21 mouse cellular contexts compared by ENCODE assay signal in genomic region chr15:103006326-103006725, GRCm38 (mm10). TPM values are rescaled to one million over a fixed set of nuclear protein-coding genes. Genes with fewer than 3 reads are reported as not detected.
DNase-seq lines count a peak whose midpoint lies in the region; ATAC-seq and TF ChIP-seq lines count a peak whose summit lies in the region.
"Had no signal": no experiment of that assay in that cellular context is flagged by ENCODE, and none has a peak within 500 bp of the region (broad histone marks: within the 10 kb centered on the region; RNA-seq: fewer than 3 reads in every experiment).

No protein-coding gene starts in this region.

- no peaks in the 10 kb centered on the region for H3K27me3 ChIP-seq in neural tube, embryonic 11.5 days (ENCODE audit: control insufficient read depth, insufficient read depth, low read length)
- H3K27me3 ChIP-seq in intestine, postnatal 0 days (replicated peaks; ENCODE audit: control insufficient read depth, insufficient read depth, low read length): peaks cover 99% of the 10 kb centered on the region
- H3K27me3 ChIP-seq in neural tube, embryonic 13.5 days: no peaks in the 10 kb centered on the region
- peaks cover 100% of the 10 kb centered on the region for H3K27me3 ChIP-seq in liver, postnatal 0 days (ENCODE audit: insufficient read depth, low read length)
- H3K27me3 ChIP-seq in forebrain, embryonic 16.5 days (replicated peaks; ENCODE audit: control insufficient read depth, insufficient read depth, low read length): peaks cover 98% of the 10 kb centered on the region

- H3K36me3 ChIP-seq in neural tube, embryonic 11.5 days (ENCODE audit: control insufficient read depth, insufficient read depth, low read length): no peaks in the 10 kb centered on the region; the same call in 1 of the 2 replicates
- H3K36me3 ChIP-seq in intestine, postnatal 0 days (ENCODE audit: control insufficient read depth, insufficient read depth): no peaks in the 10 kb centered on the region
- H3K36me3 ChIP-seq in neural tube, embryonic 13.5 days: peaks cover 7% of the 10 kb centered on the region; the same call in 1 of the 2 replicates
- no peaks in the 10 kb centered on the region for H3K36me3 ChIP-seq in liver, postnatal 0 days (replicated peaks; ENCODE audit: insufficient read depth, low read length)
- no peaks in the 10 kb centered on the region for H3K36me3 ChIP-seq in forebrain, embryonic 16.5 days (ENCODE audit: control insufficient read depth, insufficient read depth)
- H3K36me3 ChIP-seq: heart, embryonic 15.5 days; liver, embryonic 12.5 days; lung, embryonic 15.5 days; midbrain, embryonic 12.5 days had no signal

- WGBS in neural tube, embryonic 11.5 days: 3% methylated on average over 1 of the region's 1 CpGs
- WGBS in intestine, postnatal 0 days: 28% methylated on average over 1 of the region's 1 CpGs
- 5% methylated on average over 1 of the region's 1 CpGs for WGBS in neural tube, embryonic 13.5 days
- WGBS in liver, postnatal 0 days (ENCODE audit: insufficient replicate concordance): 41% methylated on average over 1 of the region's 1 CpGs
- WGBS in forebrain, embryonic 16.5 days: 10% methylated on average over 1 of the region's 1 CpGs

- no peak for TF ChIP-seq EP300 in liver, postnatal 0 days (IDR thresholded peaks at IDR 0.05; ENCODE audit: low read depth)

- peak overlapping the region; percentile 66 for H3K4me3 ChIP-seq in neural tube, embryonic 11.5 days (ENCODE audit: low read depth, low read length)
- H3K4me3 ChIP-seq in intestine, postnatal 0 days (ENCODE audit: low read depth, low read length): no peak overlapping the region
- peak overlapping the region; percentile 38 for H3K4me3 ChIP-seq in neural tube, embryonic 13.5 days
- no peak overlapping the region for H3K4me3 ChIP-seq in liver, postnatal 0 days (ENCODE audit: low read depth, low read length)
- H3K4me3 ChIP-seq in forebrain, embryonic 16.5 days (replicated peaks; ENCODE audit: low read length): no peak overlapping the region
- H3K4me3 ChIP-seq: forebrain, embryonic 13.5 days; heart, embryonic 15.5 days; liver, embryonic 12.5 days; lung, embryonic 15.5 days; midbrain, embryonic 12.5 days had no signal

- no peak for TF ChIP-seq CTCF in intestine, postnatal 0 days (IDR thresholded peaks at IDR 0.05; ENCODE audit: low read depth)
- no peak for TF ChIP-seq CTCF in liver, postnatal 0 days (IDR thresholded peaks at IDR 0.05; ENCODE audit: low read depth)

- H3K27ac ChIP-seq in neural tube, embryonic 11.5 days (ENCODE audit: low read depth, low read length): peak overlapping the region; percentile 97
- H3K27ac ChIP-seq in intestine, postnatal 0 days (ENCODE audit: low read depth, low read length): no peak overlapping the region
- peak overlapping the region; percentile 96 for H3K27ac ChIP-seq in neural tube, embryonic 13.5 days (replicated peaks)
- H3K27ac ChIP-seq in liver, postnatal 0 days (ENCODE audit: low read depth): no peak overlapping the region
- no peak overlapping the region for H3K27ac ChIP-seq in forebrain, embryonic 16.5 days (ENCODE audit: low read length)
- H3K27ac ChIP-seq: forebrain, embryonic 13.5 days; heart, embryonic 15.5 days; liver, embryonic 12.5 days; lung, embryonic 15.5 days; macrophage; midbrain, embryonic 12.5 days had no signal

- H3K4me1 ChIP-seq in neural tube, embryonic 11.5 days (ENCODE audit: control insufficient read depth, insufficient read depth, low read length): peaks cover 61% of the 10 kb centered on the region
- 0 out of 2 replicates have a peak, but pooled peaks cover 2% of the 10 kb centered on the region for H3K4me1 ChIP-seq in intestine, postnatal 0 days (replicated peaks; ENCODE audit: control insufficient read depth, insufficient read depth, low read length)
- H3K4me1 ChIP-seq in neural tube, embryonic 13.5 days (replicated peaks): peaks cover 100% of the 10 kb centered on the region
- no peaks in the 10 kb centered on the region for H3K4me1 ChIP-seq in liver, postnatal 0 days (ENCODE audit: insufficient read depth)
- H3K4me1 ChIP-seq in forebrain, embryonic 16.5 days (replicated peaks; ENCODE audit: control insufficient read depth, insufficient read depth, low read length): no peaks in the 10 kb centered on the region
- H3K4me1 ChIP-seq: forebrain, embryonic 13.5 days; liver, embryonic 12.5 days; lung, embryonic 15.5 days; midbrain, embryonic 12.5 days had no signal

- H3K9me3 ChIP-seq in neural tube, embryonic 11.5 days (ENCODE audit: control insufficient read depth, low read length): no peaks in the 10 kb centered on the region
- H3K9me3 ChIP-seq in intestine, postnatal 0 days (ENCODE audit: control insufficient read depth): no peaks in the 10 kb centered on the region
- H3K9me3 ChIP-seq in neural tube, embryonic 13.5 days: no peaks in the 10 kb centered on the region
- no peaks in the 10 kb centered on the region for H3K9me3 ChIP-seq in liver, postnatal 0 days (ENCODE audit: low read length)
- H3K9me3 ChIP-seq in forebrain, embryonic 16.5 days (ENCODE audit: control insufficient read depth, low read length): no peaks in the 10 kb centered on the region
- H3K9me3 ChIP-seq: forebrain, embryonic 13.5 days; heart, embryonic 15.5 days; liver, embryonic 12.5 days; lung, embryonic 15.5 days; midbrain, embryonic 12.5 days had no signal

- no peak for DNase-seq in neural tube, embryonic 11.5 days (ENCODE audit: low spot score)
- DNase-seq in neural tube, embryonic 10.5 days (ENCODE audit: extremely low spot score, low spot score): no peak
- DNase-seq in liver, postnatal 0 days: no peak
- no peak for DNase-seq in left cerebral cortex, adult 18-20 months (ENCODE audit: low spot score in 2 of 2)
- DNase-seq: adrenal gland, adult 2 months; cerebellum, adult 11-12 months; cerebellum, postnatal 25 days; thymus, postnatal 36 days had no signal

- no peak for ATAC-seq in neural tube, embryonic 11.5 days (ENCODE audit: insufficient read depth, low FRiP score, low TSS enrichment)
- ATAC-seq in intestine, postnatal 0 days: no peak
- ATAC-seq in neural tube, embryonic 13.5 days (ENCODE audit: low read depth): no peak
- ATAC-seq in liver, postnatal 0 days: no peak
- no peak for ATAC-seq in forebrain, embryonic 16.5 days
- ATAC-seq: CD4-positive, CD25-positive, alpha-beta regulatory T cell, adult 4 months; forebrain, embryonic 13.5 days; liver, embryonic 12.5 days had no signal

- H3K4me2 ChIP-seq in neural tube, embryonic 11.5 days (ENCODE audit: low read depth): peak overlapping the region; percentile 99
- H3K4me2 ChIP-seq in intestine, postnatal 0 days (replicated peaks; ENCODE audit: low read depth): peak overlapping the region; percentile 44
- peak overlapping the region; percentile 91 for H3K4me2 ChIP-seq in neural tube, embryonic 13.5 days
- H3K4me2 ChIP-seq in liver, postnatal 0 days (ENCODE audit: low read depth, low read length): no peak overlapping the region
- no peak overlapping the region for H3K4me2 ChIP-seq in forebrain, embryonic 16.5 days (ENCODE audit: low read length)
- H3K4me2 ChIP-seq: forebrain, embryonic 13.5 days; heart, embryonic 15.5 days; liver, embryonic 12.5 days; lung, embryonic 15.5 days; midbrain, embryonic 12.5 days had no signal

- H3K9ac ChIP-seq in neural tube, embryonic 11.5 days (ENCODE audit: low read length): peak overlapping the region; percentile 95
- no peak overlapping the region for H3K9ac ChIP-seq in intestine, postnatal 0 days (ENCODE audit: low read depth, low read length)
- peak overlapping the region; percentile 99 for H3K9ac ChIP-seq in neural tube, embryonic 13.5 days
- no peak overlapping the region for H3K9ac ChIP-seq in liver, postnatal 0 days (replicated peaks)
- no peak overlapping the region for H3K9ac ChIP-seq in forebrain, embryonic 16.5 days (replicated peaks; ENCODE audit: low read depth, low read length)
- H3K9ac ChIP-seq: forebrain, embryonic 13.5 days; heart, embryonic 15.5 days; liver, embryonic 12.5 days; lung, embryonic 15.5 days; midbrain, embryonic 12.5 days had no signal

RNA-seq across cellular contexts. Expression of gene Hoxc6, which starts 8.3 kb away (rescaled TPM):
- polyA plus RNA-seq in neural tube, embryonic 11.5 days (2014; fragmentation: Nextera tagmentation; extraction: Ambion mirVana): 95.9 and 96.4 TPM in 2 replicates
- polyA plus RNA-seq in intestine, postnatal 0 days (2015; fragmentation: Nextera tagmentation; extraction: Ambion mirVana): 3.0 and 3.5 TPM in 2 replicates
- polyA plus RNA-seq in neural tube, embryonic 13.5 days (2015; fragmentation: Nextera tagmentation; extraction: Ambion mirVana): 46.8 and 51.1 TPM in 2 replicates
- not detected in 2 replicates for polyA plus RNA-seq in liver, postnatal 0 days (2015; fragmentation: Nextera tagmentation; extraction: Ambion mirVana)
- not detected in 2 replicates for polyA plus RNA-seq in forebrain, embryonic 16.5 days (2015; fragmentation: Nextera tagmentation; extraction: Ambion mirVana)
- not detected for total RNA-seq in left cerebral cortex, adult 18-20 months (2021)
- total RNA-seq: hematopoietic stem cell, adult 5-6 weeks; layer of hippocampus, adult 8-10 months; left cerebral cortex, postnatal 10 days had no signal
- polyA plus RNA-seq: CD4-positive, CD25-positive, alpha-beta regulatory T cell, adult 4 months; forebrain, embryonic 13.5 days; macrophage; midbrain, embryonic 12.5 days had no signal

RNA-seq across cellular contexts. Expression of gene Hoxc4, which starts 12.4 kb away (rescaled TPM):
- polyA plus RNA-seq in neural tube, embryonic 11.5 days (2014; fragmentation: Nextera tagmentation; extraction: Ambion mirVana): 62.6 and 67.3 TPM in 2 replicates
- polyA plus RNA-seq in intestine, postnatal 0 days (2015; fragmentation: Nextera tagmentation; extraction: Ambion mirVana): 4.8 and 5.2 TPM in 2 replicates
- polyA plus RNA-seq in neural tube, embryonic 13.5 days (2015; fragmentation: Nextera tagmentation; extraction: Ambion mirVana): 40.2 and 49.9 TPM in 2 replicates
- 0.07 and 0.11 TPM in 2 replicates for polyA plus RNA-seq in liver, postnatal 0 days (2015; fragmentation: Nextera tagmentation; extraction: Ambion mirVana)
- polyA plus RNA-seq in forebrain, embryonic 16.5 days (2015; fragmentation: Nextera tagmentation; extraction: Ambion mirVana): not detected in 2 replicates
- total RNA-seq in left cerebral cortex, adult 18-20 months (2021): not detected
- total RNA-seq: layer of hippocampus, adult 8-10 months; left cerebral cortex, postnatal 10 days had no signal
- polyA plus RNA-seq: CD4-positive, CD25-positive, alpha-beta regulatory T cell, adult 4 months; forebrain, embryonic 13.5 days; macrophage had no signal

RNA-seq across cellular contexts. Expression of gene Hoxc8, which starts 15.9 kb away (rescaled TPM):
- polyA plus RNA-seq in neural tube, embryonic 11.5 days (2014; fragmentation: Nextera tagmentation; extraction: Ambion mirVana): 63.7 and 67.1 TPM in 2 replicates
- 3.5 and 4.6 TPM in 2 replicates for polyA plus RNA-seq in intestine, postnatal 0 days (2015; fragmentation: Nextera tagmentation; extraction: Ambion mirVana)
- polyA plus RNA-seq in neural tube, embryonic 13.5 days (2015; fragmentation: Nextera tagmentation; extraction: Ambion mirVana): 75.8 and 85.5 TPM in 2 replicates
- polyA plus RNA-seq in liver, postnatal 0 days (2015; fragmentation: Nextera tagmentation; extraction: Ambion mirVana): not detected in 2 replicates
- polyA plus RNA-seq in forebrain, embryonic 16.5 days (2015; fragmentation: Nextera tagmentation; extraction: Ambion mirVana): not detected in 2 replicates
- not detected for total RNA-seq in left cerebral cortex, adult 18-20 months (2021)
- total RNA-seq: hematopoietic stem cell, adult 5-6 weeks; layer of hippocampus, adult 8-10 months; left cerebral cortex, postnatal 10 days had no signal
- polyA plus RNA-seq: forebrain, embryonic 13.5 days; heart, embryonic 15.5 days; lung, embryonic 15.5 days; macrophage; midbrain, embryonic 12.5 days had no signal

RNA-seq across cellular contexts. Expression of gene Hoxc9, which starts 30.1 kb away (rescaled TPM):
- polyA plus RNA-seq in neural tube, embryonic 11.5 days (2014; fragmentation: Nextera tagmentation; extraction: Ambion mirVana): 36.1 and 40.0 TPM in 2 replicates
- polyA plus RNA-seq in intestine, postnatal 0 days (2015; fragmentation: Nextera tagmentation; extraction: Ambion mirVana): 0.43 and 0.58 TPM in 2 replicates
- 40.9 and 43.4 TPM in 2 replicates for polyA plus RNA-seq in neural tube, embryonic 13.5 days (2015; fragmentation: Nextera tagmentation; extraction: Ambion mirVana)
- not detected in 2 replicates for polyA plus RNA-seq in liver, postnatal 0 days (2015; fragmentation: Nextera tagmentation; extraction: Ambion mirVana)
- not detected in 2 replicates for polyA plus RNA-seq in forebrain, embryonic 16.5 days (2015; fragmentation: Nextera tagmentation; extraction: Ambion mirVana)
- total RNA-seq in left cerebral cortex, adult 18-20 months (2021): not detected
- total RNA-seq: hematopoietic stem cell, adult 5-6 weeks; layer of hippocampus, adult 8-10 months; left cerebral cortex, postnatal 10 days had no signal
- polyA plus RNA-seq: CD4-positive, CD25-positive, alpha-beta regulatory T cell, adult 4 months; forebrain, embryonic 13.5 days; heart, embryonic 15.5 days; liver, embryonic 12.5 days; lung, embryonic 15.5 days; macrophage; midbrain, embryonic 12.5 days had no signal

RNA-seq across cellular contexts. Expression of gene Hoxc5, which starts 39.1 kb away (rescaled TPM):
- 36.3 and 37.3 TPM in 2 replicates for polyA plus RNA-seq in neural tube, embryonic 11.5 days (2014; fragmentation: Nextera tagmentation; extraction: Ambion mirVana)
- polyA plus RNA-seq in intestine, postnatal 0 days (2015; fragmentation: Nextera tagmentation; extraction: Ambion mirVana): 3.4 and 3.9 TPM in 2 replicates
- 18.8 and 32.2 TPM in 2 replicates for polyA plus RNA-seq in neural tube, embryonic 13.5 days (2015; fragmentation: Nextera tagmentation; extraction: Ambion mirVana)
- polyA plus RNA-seq in liver, postnatal 0 days (2015; fragmentation: Nextera tagmentation; extraction: Ambion mirVana): not detected in 2 replicates
- not detected in 2 replicates for polyA plus RNA-seq in forebrain, embryonic 16.5 days (2015; fragmentation: Nextera tagmentation; extraction: Ambion mirVana)
- total RNA-seq in left cerebral cortex, adult 18-20 months (2021): not detected
- total RNA-seq: hematopoietic stem cell, adult 5-6 weeks; layer of hippocampus, adult 8-10 months; left cerebral cortex, postnatal 10 days had no signal
- polyA plus RNA-seq: CD4-positive, CD25-positive, alpha-beta regulatory T cell, adult 4 months; forebrain, embryonic 13.5 days; macrophage; midbrain, embryonic 12.5 days had no signal

Comparison
In these comparisons a context has a peak if more than half of its experiments do, and no peak if none do; other contexts are left out.
1. H3K27ac ChIP-seq: peak in neural tube, embryonic 11.5 days (single experiment) and neural tube, embryonic 13.5 days (single experiment); none in intestine, postnatal 0 days (single experiment), liver, postnatal 0 days (single experiment) and forebrain, embryonic 16.5 days (single experiment).
2. H3K4me2 ChIP-seq: peak in neural tube, embryonic 11.5 days (single experiment), intestine, postnatal 0 days (single experiment) and neural tube, embryonic 13.5 days (single experiment); none in liver, postnatal 0 days (single experiment) and forebrain, embryonic 16.5 days (single experiment).
3. H3K4me3 ChIP-seq: peak in neural tube, embryonic 11.5 days (single experiment) and neural tube, embryonic 13.5 days (single experiment); none in intestine, postnatal 0 days (single experiment), liver, postnatal 0 days (single experiment) and forebrain, embryonic 16.5 days (single experiment).
4. H3K9ac ChIP-seq: peak in neural tube, embryonic 11.5 days (single experiment) and neural tube, embryonic 13.5 days (single experiment); none in intestine, postnatal 0 days (single experiment), liver, postnatal 0 days (single experiment) and forebrain, embryonic 16.5 days (single experiment).
5. RNA of gene Hoxc6, which starts 8.3 kb away (polyA plus RNA-seq): 95.9 to 96.4 TPM in neural tube, embryonic 11.5 days and 46.8 to 51.1 TPM in neural tube, embryonic 13.5 days; 3.0 to 3.5 TPM in intestine, postnatal 0 days, not detected in liver, postnatal 0 days and not detected in forebrain, embryonic 16.5 days; every median in the first group is over 10 times any median in the second.
6. RNA of gene Hoxc8, which starts 15.9 kb away (polyA plus RNA-seq): 75.8 to 85.5 TPM in neural tube, embryonic 13.5 days and 63.7 to 67.1 TPM in neural tube, embryonic 11.5 days; 3.5 to 4.6 TPM in intestine, postnatal 0 days, not detected in liver, postnatal 0 days and not detected in forebrain, embryonic 16.5 days; every median in the first group is over 10 times any median in the second.